Mouse (Mus musculus) heart, embryonic 12.5 days (tissue): ENCODE results near the gene Umad1. TPM values are rescaled to one million over a fixed set of nuclear protein-coding genes. Genes with fewer than 3 reads are reported as not detected.

Source experiments
- ATAC-seq: fragments of 200-750 bp; cut with Nextera tagmentation; 2 replicates; pipeline ENCODE4 v1.8.0; 2017; ENCODE audit warnings: moderate TSS enrichment, moderate library complexity; ENCODE audit not compliant: insufficient number of reproducible peaks, low FRiP score
- H3K27ac ChIP-seq: fragments of 300-500 bp; sonication (generic); 2 replicates; pipeline ENCODE4 v1.5.1; 2016; ENCODE audit warnings: mild to moderate bottlenecking, moderate library complexity; ENCODE audit not compliant: poor library complexity, severe bottlenecking
- H3K27me3 ChIP-seq: fragments of 300-500 bp; sonication (generic); replicated peaks from 2 replicates; pipeline ENCODE4 v1.6.1; 2016; ENCODE audit warnings: mild to moderate bottlenecking, moderate library complexity
- H3K36me3 ChIP-seq: fragments of 300-500 bp; sonication (generic); 2 replicates; pipeline ENCODE4 v1.6.1; 2016; ENCODE audit warnings: mild to moderate bottlenecking, moderate library complexity
- H3K4me1 ChIP-seq: fragments of 300-500 bp; sonication (generic); replicated peaks from 2 replicates; pipeline ENCODE4 v1.6.1; 2016; ENCODE audit warnings: mild to moderate bottlenecking
- H3K4me2 ChIP-seq: fragments of 300-500 bp; sonication (generic); 2 replicates; pipeline ENCODE4 v1.6.1; 2016; ENCODE audit warnings: mild to moderate bottlenecking, moderate library complexity
- H3K4me3 ChIP-seq: fragments of 300-500 bp; sonication (generic); 2 replicates; pipeline ENCODE4 v1.5.1; 2016; ENCODE audit warnings: mild to moderate bottlenecking
- H3K9ac ChIP-seq: fragments of 300-500 bp; sonication (generic); 2 replicates; pipeline ENCODE4 v1.6.1; 2016; ENCODE audit warnings: mild to moderate bottlenecking, moderate library complexity
- H3K9me3 ChIP-seq: fragments of 300-500 bp; sonication (generic); replicated peaks from 2 replicates; pipeline ENCODE4 v1.6.1; 2016; ENCODE audit warnings: mild to moderate bottlenecking, moderate library complexity
- WGBS: fragments of 180-500 bp; shearing (Covaris S2); methylation state at CpG from one replicate; pipeline ENCODE4 v1.1.7; 2016; 5-methylcytosine and 5-hydroxymethylcytosine counted together
- polyA plus RNA-seq: library from polyadenylated mRNA; unstranded; fragments of >200 nt; fragmentation: Nextera tagmentation; extraction: Ambion mirVana; gene quantifications from 2 replicates; pipeline ENCODE4 v1.2.1, GENCODE M21; 2016

Umad1 gene
- polyA plus RNA-seq, 1 experiment from 2014 or later: 27.2 TPM

GRCm38 (mm10) chr6:8484437-8485275 is 225.6 kb downstream of the Umad1 start:
- no peak for ATAC-seq
- 69% methylated on average over 17 of the region's 17 CpGs for whole genome bisulfite sequencing
- no peak overlapping the region for H3K9ac ChIP-seq
- peaks cover 29% of the 10 kb centered on the region for H3K4me1 ChIP-seq
- no peaks in the 10 kb centered on the region for H3K27me3 ChIP-seq
- no peaks in the 10 kb centered on the region for H3K36me3 ChIP-seq
- no peak overlapping the region for H3K4me2 ChIP-seq
- no peak overlapping the region for H3K27ac ChIP-seq
- H3K9me3 ChIP-seq: no peaks in the 10 kb centered on the region
- no peak overlapping the region for H3K4me3 ChIP-seq

GRCm38 (mm10) chr6:8485414-8486175 is 226.5 kb downstream of the Umad1 start:
- 78% methylated on average over 16 of the region's 16 CpGs for WGBS
- H3K4me3 ChIP-seq: no peak overlapping the region
- H3K27ac ChIP-seq: no peak overlapping the region
- ATAC-seq: 0 out of 2 replicates have a peak, but pooled peaks have one; percentile 22
- H3K4me1 ChIP-seq: peaks cover 29% of the 10 kb centered on the region
- no peak overlapping the region for H3K4me2 ChIP-seq
- H3K36me3 ChIP-seq: no peaks in the 10 kb centered on the region
- no peak overlapping the region for H3K9ac ChIP-seq
- no peaks in the 10 kb centered on the region for H3K27me3 ChIP-seq
- no peaks in the 10 kb centered on the region for H3K9me3 ChIP-seq

- no peak overlapping the region for H3K4me2 ChIP-seq
- WGBS: 86% methylated on average over 17 of the region's 17 CpGs
- H3K27me3 ChIP-seq: no peaks in the 10 kb centered on the region
- H3K4me1 ChIP-seq: peaks cover 29% of the 10 kb centered on the region
- no peaks in the 10 kb centered on the region for H3K9me3 ChIP-seq
- no peak overlapping the region for H3K4me3 ChIP-seq
- H3K9ac ChIP-seq: no peak overlapping the region
- no peak for ATAC-seq
- no peak overlapping the region for H3K27ac ChIP-seq
- no peaks in the 10 kb centered on the region for H3K36me3 ChIP-seq
Measured at GRCm38 (mm10) chr6:8486391-8487043, 227.4 kb downstream of the Umad1 start.

- no peak overlapping the region for H3K4me3 ChIP-seq
- ATAC-seq: no peak; the same call in 1 of the 2 replicates
- H3K9ac ChIP-seq: no peak overlapping the region
- peaks cover 29% of the 10 kb centered on the region for H3K4me1 ChIP-seq
- H3K9me3 ChIP-seq: no peaks in the 10 kb centered on the region
- H3K27me3 ChIP-seq: no peaks in the 10 kb centered on the region
- H3K27ac ChIP-seq: no peak overlapping the region
- H3K36me3 ChIP-seq: no peaks in the 10 kb centered on the region
- 43% methylated on average over 20 of the region's 20 CpGs for WGBS
- H3K4me2 ChIP-seq: peak overlapping the region; percentile 7; the same call in 1 of the 2 replicates
Measured at GRCm38 (mm10) chr6:8487044-8487853, 228.2 kb downstream of the Umad1 start.

GRCm38 (mm10) chr6:8488249-8488648 is 229.2 kb downstream of the Umad1 start:
- no peak for ATAC-seq
- WGBS: 26% methylated on average over 5 of the region's 5 CpGs
- Histone ChIP-seq H3K9ac (no peak overlapping the region), H3K27ac (no peak overlapping the region), H3K4me2 (no peak overlapping the region), H3K4me1 (peaks cover 29% of the 10 kb centered on the region), H3K36me3 (no peaks in the 10 kb centered on the region), H3K4me3 (no peak overlapping the region), H3K27me3 (no peaks in the 10 kb centered on the region), H3K9me3 (no peaks in the 10 kb centered on the region)

- H3K36me3 ChIP-seq: no peaks in the 10 kb centered on the region
- ATAC-seq: no peak
- H3K27ac ChIP-seq: no peak overlapping the region
- H3K4me2 ChIP-seq: no peak overlapping the region
- H3K27me3 ChIP-seq: no peaks in the 10 kb centered on the region
- peaks cover 29% of the 10 kb centered on the region for H3K4me1 ChIP-seq
- no peaks in the 10 kb centered on the region for H3K9me3 ChIP-seq
- H3K4me3 ChIP-seq: no peak overlapping the region
- no peak overlapping the region for H3K9ac ChIP-seq
- 82% methylated on average over 7 of the region's 7 CpGs for WGBS
Measured at GRCm38 (mm10) chr6:8489266-8489665, 230.2 kb downstream of the Umad1 start.

GRCm38 (mm10) chr6:8489938-8490585 is 231.0 kb downstream of the Umad1 start:
- Histone ChIP-seq H3K27me3 (no peaks in the 10 kb centered on the region), H3K9ac (no peak overlapping the region), H3K4me1 (peaks cover 23% of the 10 kb centered on the region), H3K4me3 (no peak overlapping the region), H3K27ac (no peak overlapping the region), H3K4me2 (no peak overlapping the region), H3K36me3 (no peaks in the 10 kb centered on the region), H3K9me3 (no peaks in the 10 kb centered on the region)
- ATAC-seq: no peak
- 74% methylated on average over 1 of the region's 1 CpGs for WGBS

GRCm38 (mm10) chr6:8492248-8492647 is 233.2 kb downstream of the Umad1 start:
- H3K4me2 ChIP-seq: no peak overlapping the region
- H3K4me3 ChIP-seq: no peak overlapping the region

GRCm38 (mm10) chr6:8495109-8495826 is 236.2 kb downstream of the Umad1 start:
- H3K9me3 ChIP-seq: no peaks in the 10 kb centered on the region
- 63% methylated on average over 5 of the region's 5 CpGs for WGBS
- H3K9ac ChIP-seq: no peak overlapping the region
- no peaks in the 10 kb centered on the region for H3K27me3 ChIP-seq
- no peak overlapping the region; the same call in 1 of the 2 replicates for H3K4me2 ChIP-seq
- peaks cover 2% of the 10 kb centered on the region; the same call in 1 of the 2 replicates for H3K4me1 ChIP-seq
- no peak for ATAC-seq
- no peak overlapping the region for H3K27ac ChIP-seq
- no peak overlapping the region for H3K4me3 ChIP-seq
- no peaks in the 10 kb centered on the region for H3K36me3 ChIP-seq

More at GRCm38 (mm10) chr6:8492248-8492647, 233.2 kb downstream of the Umad1 start:
- WGBS: 77% methylated on average over 3 of the region's 3 CpGs
- Histone ChIP-seq H3K4me1 (peaks cover 11% of the 10 kb centered on the region), H3K9me3 (no peaks in the 10 kb centered on the region), H3K27me3 (no peaks in the 10 kb centered on the region), H3K36me3 (no peaks in the 10 kb centered on the region), H3K9ac (no peak overlapping the region), H3K27ac (no peak overlapping the region)
- ATAC-seq: no peak

GRCm38 (mm10) chr6:8495827-8496222 is 236.7 kb downstream of the Umad1 start:
- Histone ChIP-seq H3K9me3 (no peaks in the 10 kb centered on the region), H3K4me1 (peaks cover 2% of the 10 kb centered on the region; the same call in 1 of the 2 replicates), H3K36me3 (no peaks in the 10 kb centered on the region), H3K4me3 (no peak overlapping the region), H3K4me2 (no peak overlapping the region), H3K27ac (no peak overlapping the region), H3K27me3 (no peaks in the 10 kb centered on the region), H3K9ac (no peak overlapping the region)
- ATAC-seq: no peak
- WGBS: 68% methylated on average over 4 of the region's 4 CpGs
